Mouse (Mus musculus): Measurements from ENCODE around the gene Gcgr. TPM values are rescaled to one million over a fixed set of nuclear protein-coding genes. Genes with fewer than 3 reads are reported as not detected.

The Gcgr gene
- not detected for polyA plus RNA-seq (2014; fragmentation: Illumina TruSeq; extraction: RNeasy Lipid Tissue Mini Kit (QIAGEN cat#74804); ENCODE audit: low read depth, low replicate concordance)

DNA sequence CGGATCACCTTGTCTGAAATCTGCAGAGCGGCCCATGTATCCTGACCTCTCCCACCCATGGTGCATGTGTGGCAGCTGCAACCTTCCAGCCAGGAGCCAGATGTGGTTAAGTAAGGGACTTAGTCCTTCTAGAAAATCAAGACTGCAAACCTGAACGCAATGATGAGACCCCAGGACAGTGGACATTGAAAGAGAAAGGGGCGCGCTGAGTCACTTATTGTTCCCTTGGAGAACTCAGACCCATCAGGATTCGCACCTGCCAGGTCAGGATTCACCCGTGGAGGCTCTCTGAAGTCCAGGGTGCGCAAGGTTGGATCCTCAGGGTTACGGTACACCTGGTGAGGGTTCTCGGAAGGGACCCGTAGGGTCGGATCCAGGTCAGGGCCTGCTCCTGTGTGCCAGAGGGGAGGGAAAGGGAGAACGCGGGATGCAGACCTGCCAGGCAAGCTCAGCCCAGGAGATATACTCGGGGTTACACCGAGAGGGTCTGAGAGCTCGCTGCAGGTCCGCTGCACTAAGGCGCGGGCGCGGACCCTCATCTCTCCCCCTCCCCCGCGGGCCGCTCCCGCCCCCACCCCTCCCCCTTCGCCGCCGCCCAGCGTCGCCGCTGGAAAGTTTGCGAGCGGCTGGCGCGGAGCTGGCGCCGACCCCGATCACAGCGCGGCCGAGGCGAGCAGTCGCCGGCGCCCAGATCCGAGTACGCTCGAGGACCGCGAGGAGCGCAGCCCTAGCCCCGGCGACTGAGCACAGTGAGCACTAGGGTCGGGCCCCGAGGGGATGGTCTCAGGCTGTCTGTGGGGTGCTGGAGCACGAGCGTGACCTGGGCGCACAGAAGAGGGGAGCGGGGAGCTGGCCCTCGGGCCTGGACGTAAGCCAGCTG is at the start of gene Gcgr:
Gcgr (plus strand) TSS at position 615 of the 880 bp plus-strand sequence.

GRCm38 (mm10) chr11:120484265-120484981 is 46.1 kb upstream of the Gcgr start, which contains the start of gene Mrpl12:
TSS of gene Mrpl12 (plus strand) at chr11:120484613.

DNA sequence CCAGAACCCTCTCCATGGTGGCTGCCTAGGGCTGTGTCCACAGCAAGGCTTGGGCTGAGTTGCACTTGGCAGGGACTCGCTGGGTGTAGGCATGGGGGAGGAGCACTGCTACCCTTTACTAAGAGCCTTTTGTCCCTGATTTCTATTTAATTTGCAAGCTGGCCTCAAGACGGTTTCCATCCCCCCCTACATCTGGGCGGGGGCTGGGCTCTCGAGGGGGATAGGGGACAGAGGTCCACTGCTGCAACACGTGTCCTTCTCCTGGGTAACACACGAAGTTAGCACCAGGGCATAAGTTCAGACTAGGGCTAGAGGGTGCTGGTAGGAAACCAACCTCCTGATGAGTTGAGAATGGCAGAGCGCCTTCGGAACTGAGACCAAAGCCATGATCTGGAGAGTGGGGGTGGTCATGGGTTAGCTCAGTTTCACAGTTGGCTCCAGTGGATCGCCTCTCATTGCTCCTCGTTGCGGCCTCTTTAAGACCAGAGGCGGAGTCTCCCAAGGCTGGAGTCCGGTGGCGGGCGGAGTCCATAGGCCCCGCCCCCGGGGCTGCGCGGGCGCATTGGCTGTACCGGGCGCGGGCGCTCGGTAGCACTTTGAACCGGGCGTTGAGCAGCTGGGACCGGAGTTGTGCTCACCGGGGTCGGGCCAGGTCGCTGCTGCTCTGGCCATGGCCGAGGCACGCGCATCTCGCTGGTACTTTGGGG is 39.0 kb upstream of the Gcgr start, which contains the start of gene Slc25a10:
Slc25a10 (plus strand) TSS at position 524 of the 707 bp plus-strand sequence.

DNA sequence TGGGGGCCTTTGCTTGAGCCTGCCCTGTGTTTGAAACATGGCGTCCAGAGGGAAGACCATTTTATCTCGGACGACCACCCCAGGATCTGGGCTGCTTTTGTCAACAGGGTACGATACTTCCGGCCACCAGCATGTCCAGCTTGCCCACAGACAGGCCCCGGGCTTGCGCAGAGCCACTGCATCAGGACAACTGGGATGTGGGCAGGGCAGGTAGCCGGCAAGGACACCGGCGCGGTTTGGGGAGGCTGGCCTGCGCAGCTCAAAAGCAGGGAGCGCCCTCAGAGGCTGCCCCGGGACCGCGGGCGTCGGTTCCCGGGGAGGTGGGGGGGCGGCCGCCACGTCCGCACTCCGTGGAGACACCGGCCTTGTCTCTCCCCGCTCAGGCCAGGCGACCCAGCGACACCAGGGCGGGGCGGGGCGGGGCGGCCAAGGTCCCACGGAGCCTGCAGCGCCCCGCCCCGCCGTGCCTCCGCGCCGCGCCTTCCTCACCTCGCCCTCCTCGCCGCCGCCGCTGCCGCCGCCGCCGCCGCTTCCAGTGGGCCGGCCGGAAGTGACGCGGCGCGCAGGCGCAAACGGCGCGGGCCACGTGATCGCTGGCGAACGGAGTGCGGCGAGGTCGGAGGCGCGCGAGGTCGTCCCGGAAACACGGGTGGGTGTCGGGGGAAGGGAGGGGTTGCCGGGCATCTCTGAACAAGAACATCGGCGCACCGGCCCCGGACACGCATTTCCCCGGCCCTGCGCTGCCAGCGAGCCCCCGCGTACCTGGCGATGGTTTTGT is 18.9 kb downstream of the Gcgr start, which contains the start of gene Mcrip1:
Mcrip1 (minus strand) TSS at position 560 of the 778 bp plus-strand sequence.

GRCm38 (mm10) chr11:120550810-120551440 is 20.4 kb downstream of the Gcgr start, which contains the start of gene Ppp1r27:
TSS of gene Ppp1r27 (minus strand) at chr11:120551132.

DNA sequence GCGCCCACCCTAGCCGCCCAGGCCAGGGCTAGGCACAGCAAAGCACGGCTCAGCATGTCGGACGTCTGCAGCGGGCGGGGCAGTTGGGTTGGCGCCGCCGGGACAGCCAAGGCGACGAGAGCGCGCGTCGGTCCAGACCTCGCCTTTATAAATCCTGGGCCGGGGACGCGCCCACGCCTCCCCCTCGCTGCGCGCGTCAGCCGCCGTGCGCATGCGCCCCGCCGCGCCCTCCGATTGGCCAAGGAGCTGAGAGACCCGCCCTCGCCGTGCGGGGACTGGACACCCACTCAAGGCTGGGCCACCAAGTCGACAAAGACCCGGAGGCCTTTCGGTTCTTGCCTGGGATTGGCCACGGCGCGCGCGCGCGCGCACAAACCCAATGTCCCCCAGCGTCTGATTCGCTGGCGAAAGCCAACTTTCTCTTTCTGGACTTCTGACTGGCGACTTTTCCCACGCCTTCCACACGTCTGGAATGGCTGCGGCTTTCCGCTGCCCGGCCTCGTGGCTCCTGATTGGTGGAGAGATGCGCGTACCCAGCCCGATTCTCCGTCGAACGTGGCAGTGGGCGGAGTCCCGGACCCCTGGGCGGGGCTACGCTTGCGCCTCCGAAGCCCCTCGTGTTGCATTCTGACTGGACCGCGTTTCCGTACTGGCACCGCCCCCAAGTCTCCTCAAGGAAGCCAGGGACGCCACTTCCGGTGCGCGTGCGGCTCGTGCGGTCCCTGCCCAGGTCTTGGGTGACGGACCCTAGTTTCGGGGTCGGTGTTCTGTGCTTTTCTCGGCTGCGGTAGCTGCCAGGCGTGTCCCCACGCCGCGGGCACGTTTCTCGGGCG is 42.5 kb downstream of the Gcgr start, which contains the start of gene P4hb:
P4hb (minus strand) TSS at position 502 of the 833 bp plus-strand sequence.

DNA sequence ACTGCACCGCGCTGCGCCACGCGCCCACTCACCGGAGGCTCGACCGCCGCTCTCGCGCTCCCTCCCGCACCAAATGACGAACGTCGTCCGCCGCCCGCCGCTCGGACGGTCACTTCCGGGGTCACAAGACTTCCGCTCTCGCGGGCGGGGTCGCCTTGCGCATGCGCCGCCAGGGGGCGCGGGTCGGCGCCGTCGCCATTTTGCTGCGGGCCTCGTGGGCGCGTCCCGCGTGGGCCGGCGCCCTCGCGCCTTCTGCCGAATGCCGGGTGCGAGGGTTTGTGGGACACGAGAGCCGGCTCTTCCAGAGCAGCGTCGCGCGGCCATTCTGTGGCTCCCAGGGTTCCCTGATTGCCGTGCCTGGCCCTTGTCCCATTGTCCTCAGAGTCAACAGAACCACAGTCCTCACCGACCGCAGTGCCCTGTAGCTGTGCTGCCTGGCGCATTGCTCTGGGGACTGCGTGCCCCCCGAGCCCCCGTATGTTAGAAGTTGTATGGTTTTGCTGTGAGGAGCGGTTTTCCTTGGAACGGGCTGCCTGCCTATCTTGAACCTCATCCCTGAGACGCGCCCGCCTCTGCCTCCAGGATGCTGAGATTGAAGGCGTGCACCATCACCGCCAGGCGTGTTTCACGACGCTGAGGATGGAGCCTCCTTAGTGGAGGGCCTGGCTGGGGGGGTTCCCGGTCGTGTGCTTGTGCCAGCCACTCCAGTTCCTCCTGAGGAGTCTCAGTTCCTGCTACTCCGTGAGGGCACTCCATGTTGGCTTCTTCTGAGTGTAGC is 51.2 kb downstream of the Gcgr start, which contains the start of gene Arhgdia:
Arhgdia (minus strand) TSS at position 135 of the 778 bp plus-strand sequence.

Other genes starting within 250 kb of the Gcgr start
- gene Actg1, start 182.2 kb upstream of the Gcgr start, polyA plus RNA-seq (2014; fragmentation: Illumina TruSeq; extraction: RNeasy Lipid Tissue Mini Kit (QIAGEN cat#74804); ENCODE audit: low read depth, low replicate concordance) = 383 TPM
- gene Fscn2, start 169.2 kb upstream of the Gcgr start, polyA plus RNA-seq (2014; fragmentation: Illumina TruSeq; extraction: RNeasy Lipid Tissue Mini Kit (QIAGEN cat#74804); ENCODE audit: low read depth, low replicate concordance) = not detected
- gene Faap100, start 151.9 kb upstream of the Gcgr start, polyA plus RNA-seq (2014; fragmentation: Illumina TruSeq; extraction: RNeasy Lipid Tissue Mini Kit (QIAGEN cat#74804); ENCODE audit: low read depth, low replicate concordance) = 0.29 TPM
- 29.9 TPM for gene Nploc4, start 93.0 kb upstream of the Gcgr start, polyA plus RNA-seq (2014; fragmentation: Illumina TruSeq; extraction: RNeasy Lipid Tissue Mini Kit (QIAGEN cat#74804); ENCODE audit: low read depth, low replicate concordance)
- not detected for gene Tspan10, start 88.1 kb upstream of the Gcgr start, polyA plus RNA-seq (2014; fragmentation: Illumina TruSeq; extraction: RNeasy Lipid Tissue Mini Kit (QIAGEN cat#74804); ENCODE audit: low read depth, low replicate concordance)
- not detected for gene Pde6g, start 77.2 kb upstream of the Gcgr start, polyA plus RNA-seq (2014; fragmentation: Illumina TruSeq; extraction: RNeasy Lipid Tissue Mini Kit (QIAGEN cat#74804); ENCODE audit: low read depth, low replicate concordance)
- gene Oxld1, start 72.6 kb upstream of the Gcgr start, polyA plus RNA-seq (2014; fragmentation: Illumina TruSeq; extraction: RNeasy Lipid Tissue Mini Kit (QIAGEN cat#74804); ENCODE audit: low read depth, low replicate concordance) = 1.4 TPM
- 13.4 TPM for gene Ccdc137, start 72.6 kb upstream of the Gcgr start, polyA plus RNA-seq (2014; fragmentation: Illumina TruSeq; extraction: RNeasy Lipid Tissue Mini Kit (QIAGEN cat#74804); ENCODE audit: low read depth, low replicate concordance)
- gene Arl16, start 63.1 kb upstream of the Gcgr start, polyA plus RNA-seq (2014; fragmentation: Illumina TruSeq; extraction: RNeasy Lipid Tissue Mini Kit (QIAGEN cat#74804); ENCODE audit: low read depth, low replicate concordance) = 16.2 TPM
- gene Mrpl12, start 46.1 kb upstream of the Gcgr start, polyA plus RNA-seq (2014; fragmentation: Illumina TruSeq; extraction: RNeasy Lipid Tissue Mini Kit (QIAGEN cat#74804); ENCODE audit: low read depth, low replicate concordance) = 2.4 TPM
- gene Slc25a10, start 38.9 kb upstream of the Gcgr start, polyA plus RNA-seq (2014; fragmentation: Illumina TruSeq; extraction: RNeasy Lipid Tissue Mini Kit (QIAGEN cat#74804); ENCODE audit: low read depth, low replicate concordance) = 2.2 TPM
- 1.0 TPM for gene Mcrip1, start 19.0 kb downstream of the Gcgr start, polyA plus RNA-seq (2014; fragmentation: Illumina TruSeq; extraction: RNeasy Lipid Tissue Mini Kit (QIAGEN cat#74804); ENCODE audit: low read depth, low replicate concordance)
- gene Ppp1r27, start 20.4 kb downstream of the Gcgr start, polyA plus RNA-seq (2014; fragmentation: Illumina TruSeq; extraction: RNeasy Lipid Tissue Mini Kit (QIAGEN cat#74804); ENCODE audit: low read depth, low replicate concordance) = not detected
- 183 TPM for gene P4hb, start 42.6 kb downstream of the Gcgr start, polyA plus RNA-seq (2014; fragmentation: Illumina TruSeq; extraction: RNeasy Lipid Tissue Mini Kit (QIAGEN cat#74804); ENCODE audit: low read depth, low replicate concordance)
- 32.9 TPM for gene Arhgdia, start 50.9 kb downstream of the Gcgr start, polyA plus RNA-seq (2014; fragmentation: Illumina TruSeq; extraction: RNeasy Lipid Tissue Mini Kit (QIAGEN cat#74804); ENCODE audit: low read depth, low replicate concordance)
- 20.8 TPM for gene Alyref, start 67.7 kb downstream of the Gcgr start, polyA plus RNA-seq (2014; fragmentation: Illumina TruSeq; extraction: RNeasy Lipid Tissue Mini Kit (QIAGEN cat#74804); ENCODE audit: low read depth, low replicate concordance)
- gene Anapc11, start 67.7 kb downstream of the Gcgr start, polyA plus RNA-seq (2014; fragmentation: Illumina TruSeq; extraction: RNeasy Lipid Tissue Mini Kit (QIAGEN cat#74804); ENCODE audit: low read depth, low replicate concordance) = 10.3 TPM
- gene Npb, start 77.8 kb downstream of the Gcgr start, polyA plus RNA-seq (2014; fragmentation: Illumina TruSeq; extraction: RNeasy Lipid Tissue Mini Kit (QIAGEN cat#74804); ENCODE audit: low read depth, low replicate concordance) = not detected
- 14.4 TPM for gene Pcyt2, start 87.2 kb downstream of the Gcgr start, polyA plus RNA-seq (2014; fragmentation: Illumina TruSeq; extraction: RNeasy Lipid Tissue Mini Kit (QIAGEN cat#74804); ENCODE audit: low read depth, low replicate concordance)
- 7.9 TPM for gene Sirt7, start 94.5 kb downstream of the Gcgr start, polyA plus RNA-seq (2014; fragmentation: Illumina TruSeq; extraction: RNeasy Lipid Tissue Mini Kit (QIAGEN cat#74804); ENCODE audit: low read depth, low replicate concordance)
- gene Mafg, start 102.9 kb downstream of the Gcgr start, polyA plus RNA-seq (2014; fragmentation: Illumina TruSeq; extraction: RNeasy Lipid Tissue Mini Kit (QIAGEN cat#74804); ENCODE audit: low read depth, low replicate concordance) = 17.5 TPM
- 0.52 TPM for gene Pycr1, start 113.1 kb downstream of the Gcgr start, polyA plus RNA-seq (2014; fragmentation: Illumina TruSeq; extraction: RNeasy Lipid Tissue Mini Kit (QIAGEN cat#74804); ENCODE audit: low read depth, low replicate concordance)
- gene Myadml2, start 117.5 kb downstream of the Gcgr start, polyA plus RNA-seq (2014; fragmentation: Illumina TruSeq; extraction: RNeasy Lipid Tissue Mini Kit (QIAGEN cat#74804); ENCODE audit: low read depth, low replicate concordance) = not detected
- gene Notum, start 130.5 kb downstream of the Gcgr start, polyA plus RNA-seq (2014; fragmentation: Illumina TruSeq; extraction: RNeasy Lipid Tissue Mini Kit (QIAGEN cat#74804); ENCODE audit: low read depth, low replicate concordance) = not detected
- 2.4 TPM for gene Aspscr1, start 142.3 kb downstream of the Gcgr start, polyA plus RNA-seq (2014; fragmentation: Illumina TruSeq; extraction: RNeasy Lipid Tissue Mini Kit (QIAGEN cat#74804); ENCODE audit: low read depth, low replicate concordance)
- 1.7 TPM for gene Cenpx, start 183.0 kb downstream of the Gcgr start, polyA plus RNA-seq (2014; fragmentation: Illumina TruSeq; extraction: RNeasy Lipid Tissue Mini Kit (QIAGEN cat#74804); ENCODE audit: low read depth, low replicate concordance)
- 0.47 TPM for gene Lrrc45, start 183.2 kb downstream of the Gcgr start, polyA plus RNA-seq (2014; fragmentation: Illumina TruSeq; extraction: RNeasy Lipid Tissue Mini Kit (QIAGEN cat#74804); ENCODE audit: low read depth, low replicate concordance)
- not detected for gene Rac3, start 190.8 kb downstream of the Gcgr start, polyA plus RNA-seq (2014; fragmentation: Illumina TruSeq; extraction: RNeasy Lipid Tissue Mini Kit (QIAGEN cat#74804); ENCODE audit: low read depth, low replicate concordance)
- gene Dcxr, start 196.6 kb downstream of the Gcgr start, polyA plus RNA-seq (2014; fragmentation: Illumina TruSeq; extraction: RNeasy Lipid Tissue Mini Kit (QIAGEN cat#74804); ENCODE audit: low read depth, low replicate concordance) = not detected
- gene Cbr2, start 201.4 kb downstream of the Gcgr start, polyA plus RNA-seq (2014; fragmentation: Illumina TruSeq; extraction: RNeasy Lipid Tissue Mini Kit (QIAGEN cat#74804); ENCODE audit: low read depth, low replicate concordance) = 1.2 TPM
- gene Hmga1b, start 232.1 kb downstream of the Gcgr start, polyA plus RNA-seq (2014; fragmentation: Illumina TruSeq; extraction: RNeasy Lipid Tissue Mini Kit (QIAGEN cat#74804); ENCODE audit: low read depth, low replicate concordance) = not detected